Mouse (Mus musculus) liver, postnatal 0 days (tissue): ENCODE measurements around the gene Pld1.

Source experiments
- CTCF ChIP-seq: sonication (generic); IDR thresholded peaks from 2 replicates; pipeline ENCODE4 v1.5.1; 2016; ENCODE audit warnings: antibody characterized with exemption, low read depth
- EP300 ChIP-seq: IDR thresholded peaks from 2 replicates; pipeline ENCODE4 v1.6.1; 2016; ENCODE audit warnings: antibody characterized with exemption, low read depth, mild to moderate bottlenecking

GRCm38 (mm10) chr3:28028456-28028855, 90.0 kb downstream of the Pld1 start:
- TF ChIP-seq EP300, result no peak
- TF ChIP-seq CTCF, result no peak
